Mouse (Mus musculus) olfactory bulb, adult 2 months (tissue): Measurements from ENCODE around the gene Ccdc194.

Experiments used
- CTCF ChIP-seq: fragments of 200-500 bp; IDR thresholded peaks from 2 replicates; pipeline ENCODE4 v1.5.1; 2012; ENCODE audit warnings: low read depth, mild to moderate bottlenecking, low read length, moderate library complexity; ENCODE audit not compliant: insufficient read depth
- POLR2A ChIP-seq: fragments of 200-500 bp; IDR thresholded peaks from 2 replicates; pipeline ENCODE4 v1.6.1; 2012; ENCODE audit warnings: mild to moderate bottlenecking, low read depth, low read length, moderate library complexity; ENCODE audit not compliant: insufficient read depth

DNA sequence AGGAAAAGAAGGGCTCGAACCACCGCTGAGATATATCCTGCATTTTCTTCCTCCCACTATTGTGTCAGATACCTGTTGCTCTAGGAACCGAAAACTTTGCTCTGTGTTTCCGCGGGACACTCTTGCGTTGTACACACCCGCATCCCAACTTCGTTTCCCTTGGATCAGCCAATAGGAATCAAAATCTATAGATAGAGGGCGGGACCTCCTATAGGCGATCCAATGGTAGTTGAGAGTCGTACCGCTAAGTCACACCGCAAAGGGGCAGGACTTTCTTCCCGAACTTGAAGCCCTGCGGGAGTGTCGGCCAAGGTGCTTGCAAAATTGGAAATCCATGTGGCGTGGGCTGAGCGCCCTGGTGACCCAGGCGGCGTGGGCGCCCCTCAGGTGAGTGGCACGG, 37.1 kb downstream of the Ccdc194 start:
- TF ChIP-seq POLR2A (no peak), CTCF (no peak)
